Mouse (Mus musculus): Measurements from ENCODE around the gene Sun2.

- no peak for TF ChIP-seq CTCF (IDR thresholded peaks at IDR 0.05; ENCODE audit: low read depth)
- TF ChIP-seq EP300 (IDR thresholded peaks at IDR 0.05; ENCODE audit: low read depth): no peak
Observed at GRCm38 (mm10) chr15:79763001-79763400, 20.7 kb upstream of the Sun2 start.

Data from liver, postnatal 0 days (tissue).